ENCODE assay signal across 14 mouse cellular contexts in the genomic region with DNA sequence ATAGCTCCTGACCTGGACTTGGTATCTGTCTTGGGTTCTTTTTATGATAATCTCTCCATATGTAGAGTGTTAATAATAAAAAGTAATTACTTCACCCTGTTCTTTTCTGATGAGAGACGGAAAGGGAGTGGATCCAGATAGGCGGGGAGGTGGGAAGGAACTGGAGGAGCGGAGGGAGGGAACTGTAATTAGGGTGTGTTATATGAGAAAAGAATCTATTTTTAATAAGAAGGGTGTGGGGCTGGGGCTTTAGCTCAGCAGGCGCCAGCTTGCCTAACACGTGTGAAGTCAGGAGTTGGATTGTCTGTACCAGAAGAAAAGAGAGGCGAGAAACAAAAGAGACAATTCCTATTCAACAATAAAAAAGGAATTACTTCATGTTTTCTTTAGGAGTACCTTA. TPM values are rescaled to one million over a fixed set of nuclear protein-coding genes. Genes with fewer than 3 reads are reported as not detected.
DNase-seq lines count a peak whose midpoint lies in the region; ATAC-seq and TF ChIP-seq lines count a peak whose summit lies in the region.
"Had no signal": no experiment of that assay in that cellular context is flagged by ENCODE, and none has a peak within 500 bp of the region (broad histone marks: within the 10 kb centered on the region; RNA-seq: fewer than 3 reads in every experiment).

No protein-coding gene starts in this region.

- peaks cover 7% of the 10 kb centered on the region for H3K4me1 ChIP-seq in forebrain, embryonic 13.5 days
- H3K4me1 ChIP-seq in forebrain, embryonic 10.5 days = peaks cover 10% of the 10 kb centered on the region
- peaks cover 7% of the 10 kb centered on the region for H3K4me1 ChIP-seq in lung, adult 2 months (ENCODE audit: control insufficient read depth, insufficient read depth, low read length)
- H3K4me1 ChIP-seq in stomach, embryonic 16.5 days (ENCODE audit: control insufficient read depth, insufficient read depth, low read length) = peaks cover 4% of the 10 kb centered on the region; the same call in 1 of the 2 replicates
- H3K4me1 ChIP-seq: embryonic facial prominence, embryonic 13.5 days; limb, embryonic 12.5 days had no signal

- no peak for TF ChIP-seq POLR2A in lung, adult 2 months (IDR thresholded peaks at IDR 0.05; ENCODE audit: borderline replicate concordance, extremely low read depth, low read depth, low read length)

- peak; percentile 58; the same call in 1 of the 2 replicates for ATAC-seq in forebrain, embryonic 13.5 days
- ATAC-seq in stomach, embryonic 16.5 days (ENCODE audit: insufficient read depth, low FRiP score) = peak; percentile 41; the same call in 1 of the 2 replicates
- ATAC-seq in monocyte, adult 5-6 weeks (replicated peaks; ENCODE audit: insufficient number of reproducible peaks, low FRiP score, low TSS enrichment, poor library complexity, severe bottlenecking) = no peak
- ATAC-seq: inflammation-experienced regulatory T-cells, adult 6 months had no signal

- no peaks in the 10 kb centered on the region for H3K27me3 ChIP-seq in forebrain, embryonic 13.5 days
- no peaks in the 10 kb centered on the region for H3K27me3 ChIP-seq in forebrain, embryonic 10.5 days (ENCODE audit: poor library complexity, severe bottlenecking)
- H3K27me3 ChIP-seq in stomach, embryonic 16.5 days (ENCODE audit: control insufficient read depth, insufficient read depth, low read length) = no peaks in the 10 kb centered on the region
- H3K27me3 ChIP-seq: embryonic facial prominence, embryonic 13.5 days; limb, embryonic 12.5 days had no signal

- no peak for DNase-seq in forebrain, embryonic 10.5 days (ENCODE audit: extremely low spot score, low spot score)
- DNase-seq in lung, adult 18-20 months = peak; percentile 45 to 50
- DNase-seq in lung, adult 2 months = no peak
- DNase-seq in gastrocnemius, postnatal 25 days = peak; percentile 36
- DNase-seq in embryo, embryonic 10 days (ENCODE audit: low spot score) = no peak
- DNase-seq: adrenal gland, adult 2 months; cerebellum, adult 18-20 months; kidney, postnatal 36 days had no signal

- no peak overlapping the region for H3K9ac ChIP-seq in forebrain, embryonic 13.5 days
- H3K9ac ChIP-seq in stomach, embryonic 16.5 days (ENCODE audit: low read length) = no peak overlapping the region
- H3K9ac ChIP-seq: embryonic facial prominence, embryonic 13.5 days; limb, embryonic 12.5 days had no signal

- 11% methylated on average over 6 of the region's 6 CpGs for WGBS in forebrain, embryonic 13.5 days
- 53% methylated on average over 6 of the region's 6 CpGs for WGBS in forebrain, embryonic 10.5 days
- 38% methylated on average over 6 of the region's 6 CpGs for WGBS in lung, adult 2 months
- WGBS in stomach, embryonic 16.5 days = 68% methylated on average over 6 of the region's 6 CpGs

- no peak for TF ChIP-seq CTCF in lung, adult 2 months (IDR thresholded peaks at IDR 0.05; ENCODE audit: insufficient read depth, low read length)

- H3K4me3 ChIP-seq in forebrain, embryonic 13.5 days = no peak overlapping the region
- H3K4me3 ChIP-seq in forebrain, embryonic 10.5 days = no peak overlapping the region
- no peak overlapping the region for H3K4me3 ChIP-seq in lung, adult 2 months (replicated peaks; ENCODE audit: extremely low read depth, low read depth, low read length)
- H3K4me3 ChIP-seq in stomach, embryonic 16.5 days (replicated peaks; ENCODE audit: low read length) = no peak overlapping the region
- H3K4me3 ChIP-seq: embryonic facial prominence, embryonic 13.5 days; limb, embryonic 12.5 days had no signal

- peaks cover 6% of the 10 kb centered on the region for H3K36me3 ChIP-seq in forebrain, embryonic 13.5 days (ENCODE audit: poor library complexity, severe bottlenecking)
- H3K36me3 ChIP-seq in forebrain, embryonic 10.5 days (replicated peaks) = peaks cover 20% of the 10 kb centered on the region
- H3K36me3 ChIP-seq in stomach, embryonic 16.5 days (ENCODE audit: control insufficient read depth, insufficient read depth, low read length) = 0 out of 2 replicates have a peak, but pooled peaks cover 3% of the 10 kb centered on the region

- no peak overlapping the region for H3K27ac ChIP-seq in forebrain, embryonic 13.5 days
- no peak overlapping the region for H3K27ac ChIP-seq in forebrain, embryonic 10.5 days
- no peak overlapping the region for H3K27ac ChIP-seq in stomach, embryonic 16.5 days (ENCODE audit: low read length)
- H3K27ac ChIP-seq: embryonic facial prominence, embryonic 13.5 days; limb, embryonic 12.5 days had no signal

- no peak overlapping the region for H3K4me2 ChIP-seq in forebrain, embryonic 13.5 days
- H3K4me2 ChIP-seq in stomach, embryonic 16.5 days (ENCODE audit: low read depth, low read length) = no peak overlapping the region
- H3K4me2 ChIP-seq: embryonic facial prominence, embryonic 13.5 days; limb, embryonic 12.5 days had no signal

- H3K9me3 ChIP-seq in forebrain, embryonic 13.5 days (replicated peaks) = no peaks in the 10 kb centered on the region
- no peaks in the 10 kb centered on the region for H3K9me3 ChIP-seq in forebrain, embryonic 10.5 days
- H3K9me3 ChIP-seq in stomach, embryonic 16.5 days (replicated peaks; ENCODE audit: control insufficient read depth, low read length) = no peaks in the 10 kb centered on the region
- H3K9me3 ChIP-seq: embryonic facial prominence, embryonic 13.5 days; limb, embryonic 12.5 days had no signal

RNA-seq across cellular contexts. Expression of gene Tmod3, which starts 35.8 kb away (rescaled TPM):
- polyA plus RNA-seq in forebrain, embryonic 13.5 days (2015; fragmentation: Nextera tagmentation; extraction: Ambion mirVana) = 101 TPM in 2 replicates
- 85.5 and 89.7 TPM in 2 replicates for polyA plus RNA-seq in forebrain, embryonic 10.5 days (2016; fragmentation: Nextera tagmentation; extraction: Ambion mirVana)
- 30.9 and 46.5 TPM in 2 replicates for polyA plus RNA-seq in lung, adult 2 months (2012; rRNA removed)
- total RNA-seq in gastrocnemius, postnatal 25 days (2021) = 10 to 100 TPM; 19.7 to 25.8 TPM
- 159 and 182 TPM in 2 replicates for polyA plus RNA-seq in stomach, embryonic 16.5 days (2015; fragmentation: Nextera tagmentation; extraction: Ambion mirVana)
- 173 to 192 TPM (median 187 TPM) in 3 replicates for total RNA-seq in monocyte, adult 5-6 weeks (2017)

Comparison
In these comparisons a context has a peak if more than half of its experiments do, and no peak if none do; other contexts are left out.
1. DNase-seq: peak in lung, adult 18-20 months (2 of 2) and gastrocnemius, postnatal 25 days (single experiment); none in forebrain, embryonic 10.5 days (single experiment), lung, adult 2 months (single experiment) and embryo, embryonic 10 days (single experiment).